Mouse (Mus musculus) layer of hippocampus, postnatal 10 days (tissue): ENCODE data around the gene Ccnk. TPM values are rescaled to one million over a fixed set of nuclear protein-coding genes. Genes with fewer than 3 reads are reported as not detected.

Experiments used
- DNase-seq, 2 experiments: peaks; one replicate each; pipeline ENCODE4 v3.0.0; 2021; ENCODE audit warnings: low spot score in 2 of 2
- long read RNA-seq: library from polyadenylated mRNA; stranded (forward); transcript quantifications from one replicate; pipeline ENCODE4 v2.0.0, GENCODE M21; 2023
- total RNA-seq, 2 experiments: library from RNA; stranded (reverse); gene quantifications; 2 replicates each; pipeline ENCODE4 v1.2.3; 2021

Gene Ccnk
- 10 to 100 TPM; 29.4 to 33.9 TPM for total RNA-seq
- long read RNA-seq, partial matches to known transcripts: 0 of 3 reads
- long read RNA-seq, other reads (novel, unspliced or antisense): 3 of 3 reads

DNA sequence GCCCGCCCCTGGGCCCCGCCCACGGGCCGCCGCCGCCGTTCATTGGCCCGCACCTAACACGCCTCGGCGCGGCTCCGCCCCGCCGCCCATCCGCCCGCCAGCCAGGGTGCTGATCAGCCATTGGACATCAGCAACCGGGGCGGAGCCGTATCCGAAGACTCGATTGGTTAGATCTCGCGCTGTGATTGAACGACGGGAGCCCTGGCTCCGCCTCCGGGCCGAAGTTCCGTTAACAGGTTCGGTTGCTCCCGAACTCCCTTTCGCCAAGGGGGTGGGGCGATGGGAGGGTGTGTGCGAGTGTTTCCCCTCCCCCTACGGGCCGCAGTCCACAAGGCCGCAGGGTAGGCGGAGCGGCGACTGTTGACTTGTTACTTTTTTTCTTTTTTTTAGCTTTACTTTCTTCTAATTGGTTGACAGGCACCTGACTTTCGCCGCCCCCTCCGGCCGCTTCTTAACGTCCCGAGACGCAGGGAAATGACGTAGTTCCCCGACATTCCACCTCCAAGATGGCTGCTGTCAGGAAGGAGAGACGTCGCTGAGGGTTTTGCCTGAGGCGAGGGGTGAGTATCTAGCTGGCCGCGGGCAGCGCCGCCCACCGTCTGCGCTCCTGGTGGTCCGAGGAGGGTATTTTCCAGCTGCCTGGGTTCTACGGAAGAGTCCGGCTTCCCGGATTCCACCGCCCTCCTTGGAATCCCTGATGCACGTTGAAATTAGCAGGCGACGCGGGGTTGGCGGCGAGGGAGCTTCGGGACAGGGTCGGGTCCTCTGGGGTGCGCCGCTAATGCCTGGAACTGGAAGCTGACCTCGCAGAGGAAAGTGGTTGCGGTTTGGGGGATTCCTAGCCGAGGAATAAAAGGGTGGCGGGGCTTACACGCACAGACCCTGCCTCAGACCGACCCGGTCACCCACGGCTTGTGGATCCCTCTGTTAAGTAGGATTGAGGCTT lies at the start of gene Ccnk:
Ccnk (plus strand) TSS at position 259 of the 946 bp plus-strand sequence.
- DNase-seq: peak; percentile 97 to 98

DNA sequence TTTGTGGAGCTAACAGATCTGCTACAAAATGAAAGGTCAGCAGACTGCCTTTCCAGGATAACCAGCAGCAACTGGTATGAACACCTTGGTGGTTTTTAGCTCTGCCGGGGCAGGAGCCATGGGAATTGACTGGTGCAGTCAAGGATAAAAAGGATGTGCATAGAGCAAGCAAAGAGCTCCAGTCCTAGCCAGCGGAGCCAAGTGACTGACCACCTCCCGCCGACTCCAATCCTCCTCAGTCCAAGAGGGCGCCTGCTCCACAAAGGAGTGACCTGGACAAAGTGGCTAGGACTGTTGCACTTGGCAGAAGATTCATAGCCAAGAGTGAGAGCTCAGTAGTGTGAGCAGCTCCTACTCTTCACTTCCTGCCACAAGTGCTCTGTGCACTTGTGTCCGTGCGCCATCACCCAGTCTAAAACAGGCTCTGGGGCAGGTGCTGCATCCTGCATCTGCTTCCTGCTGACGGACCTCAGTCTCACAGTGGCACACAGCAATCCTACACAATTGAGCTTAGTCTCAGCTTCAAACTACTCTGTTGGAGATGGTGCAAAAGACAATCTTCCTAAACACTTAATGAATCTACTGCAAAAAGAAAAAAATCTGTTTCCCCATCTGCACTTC lies 46.8 kb upstream of the Ccnk start:
- no peak for DNase-seq

DNA sequence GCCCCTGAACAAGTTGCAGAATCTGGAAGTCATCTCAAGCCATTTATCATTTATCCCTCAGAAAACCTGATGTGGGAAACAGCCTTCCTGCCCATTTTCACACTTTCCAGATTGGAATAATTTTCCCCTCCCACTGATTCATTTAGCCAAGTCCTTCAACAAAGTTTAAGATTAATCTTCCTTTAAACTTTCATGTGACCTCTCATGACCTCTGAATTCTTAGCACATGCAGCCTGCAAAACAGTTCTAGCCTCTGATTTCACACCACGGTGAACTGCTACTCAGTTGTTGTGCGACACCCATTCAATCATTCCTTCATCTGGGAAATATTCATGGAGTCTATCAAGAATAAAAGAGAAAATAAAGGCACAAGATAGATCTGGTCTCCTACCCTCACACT lies 46.2 kb upstream of the Ccnk start:
- DNase-seq: no peak

DNA sequence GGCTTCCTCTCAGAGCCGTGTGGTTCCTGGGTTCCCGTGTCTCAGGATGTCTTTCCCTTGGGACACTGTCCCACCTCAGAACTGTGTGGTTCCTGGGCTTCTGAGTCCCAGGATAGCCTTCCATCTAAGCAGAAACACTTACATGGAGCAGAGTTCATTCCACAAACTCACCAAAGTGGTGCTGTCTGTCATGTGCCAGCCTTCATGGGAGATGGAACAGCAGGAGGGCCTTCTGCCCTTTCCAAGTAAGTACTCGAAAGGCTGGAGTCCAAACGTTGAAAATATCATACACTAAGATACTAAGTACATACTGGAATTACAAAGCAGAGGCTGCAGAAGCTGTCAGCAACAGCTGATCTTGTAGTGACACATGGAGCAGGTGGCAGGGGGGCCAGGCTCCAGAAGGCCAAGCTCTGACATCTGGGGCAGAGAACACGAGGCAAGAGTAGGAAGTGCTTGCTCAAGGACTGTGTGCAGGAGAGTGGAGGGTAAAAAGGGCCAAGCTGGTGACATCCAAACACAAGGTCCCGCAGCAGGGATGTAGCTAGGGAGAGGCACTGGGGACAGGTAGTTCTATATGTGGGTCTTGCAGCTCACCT lies 43.7 kb upstream of the Ccnk start:
- peak in 1 of 2 experiments; percentile 19 for DNase-seq

DNA sequence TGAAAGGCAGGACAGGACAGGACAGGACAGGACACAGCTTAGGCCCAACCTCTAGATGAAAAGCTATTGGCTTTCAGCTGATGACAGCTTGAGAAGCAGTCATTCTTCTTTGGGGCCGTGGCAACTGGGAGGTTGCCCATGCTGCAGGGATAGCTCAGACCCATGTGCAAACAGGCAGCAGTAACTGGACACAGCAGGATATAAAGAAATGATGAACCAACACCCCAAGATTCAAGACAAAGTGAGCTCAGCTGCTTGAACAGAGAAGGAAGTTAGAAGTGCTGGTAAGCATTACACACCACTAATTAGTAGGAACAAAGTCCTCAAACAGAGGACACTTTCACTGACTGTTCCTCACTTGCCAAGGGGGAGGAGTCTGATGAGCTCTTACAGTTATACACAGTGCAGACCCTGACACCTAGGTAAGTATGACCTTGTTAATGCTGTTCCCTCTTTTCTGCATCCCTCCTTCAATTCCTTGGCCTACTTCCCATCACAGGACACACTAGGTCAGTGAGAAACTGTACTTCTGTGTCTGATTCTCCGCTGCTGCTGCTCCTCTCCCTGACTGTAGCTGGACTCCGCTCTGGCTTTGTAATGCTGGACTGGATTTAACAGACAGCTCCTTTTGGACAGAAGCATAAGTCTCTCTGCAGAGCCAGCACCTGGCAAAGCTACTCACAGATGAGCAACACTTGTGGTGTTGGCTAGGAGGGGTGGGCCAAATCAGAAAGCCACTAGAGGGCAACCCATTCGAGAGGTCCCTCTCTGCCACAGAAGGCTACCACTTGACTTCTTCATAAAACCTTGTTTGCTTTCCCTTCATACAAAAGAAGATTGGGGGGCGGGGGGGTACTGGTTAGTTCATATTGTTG lies 35.5 kb upstream of the Ccnk start:
- no peak for DNase-seq

DNA sequence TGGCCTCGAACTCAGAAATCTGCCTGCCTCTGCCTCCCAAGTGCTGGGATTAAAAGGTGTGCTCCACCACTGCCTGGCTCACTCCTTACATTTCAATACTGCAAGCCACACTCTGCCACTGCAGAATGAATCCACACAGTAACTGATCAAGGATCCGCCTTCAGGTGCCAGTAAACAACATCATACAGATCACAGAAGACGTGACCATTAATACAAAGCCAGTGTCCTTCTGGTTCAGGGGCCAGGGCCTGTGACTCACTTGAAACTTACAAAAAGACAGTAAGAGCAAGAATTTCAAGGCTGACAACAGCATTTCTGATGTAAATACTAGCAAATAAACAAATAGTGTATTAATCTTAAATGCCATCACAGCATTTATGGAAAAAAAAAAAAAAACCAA lies 34.2 kb upstream of the Ccnk start:
- DNase-seq: no peak

DNA sequence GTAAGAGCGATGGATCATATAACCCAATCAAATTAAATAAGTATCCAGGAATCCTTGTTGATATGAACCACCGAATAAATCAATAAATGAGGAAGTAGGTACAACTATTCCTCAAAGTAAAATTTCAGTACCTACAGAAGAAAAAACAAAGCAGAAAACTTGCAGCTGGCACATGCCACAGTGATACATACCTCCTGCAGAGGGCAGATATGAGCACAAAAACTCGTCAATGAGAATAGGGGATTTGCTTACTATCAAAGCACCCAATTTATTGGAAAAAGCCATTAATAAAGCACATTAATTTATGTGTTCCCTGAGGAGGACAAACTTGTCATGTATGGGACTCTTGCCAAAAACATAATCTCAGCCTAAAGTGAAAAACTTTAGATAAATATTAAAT lies 29.6 kb upstream of the Ccnk start:
- DNase-seq: no peak

DNA sequence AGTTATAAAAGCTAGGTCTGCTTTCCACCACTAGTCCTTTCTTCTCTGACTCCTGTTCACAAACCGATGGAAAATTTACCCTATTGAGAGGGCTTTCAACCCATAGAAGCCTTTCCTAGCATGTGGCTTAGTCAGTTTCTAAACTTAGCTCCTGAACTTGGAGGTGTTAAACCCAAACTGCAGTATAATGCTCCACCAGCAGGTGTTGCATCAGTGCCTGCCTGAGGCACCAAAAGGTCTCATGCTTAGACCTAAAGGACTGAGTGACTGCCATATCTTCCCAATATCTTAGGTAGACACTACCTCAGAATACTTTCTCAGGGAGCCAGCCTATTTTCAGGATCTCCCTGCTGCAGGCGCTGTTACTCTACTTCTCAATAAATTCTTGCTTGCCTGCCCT lies 26.6 kb upstream of the Ccnk start:
- no peak for DNase-seq

DNA sequence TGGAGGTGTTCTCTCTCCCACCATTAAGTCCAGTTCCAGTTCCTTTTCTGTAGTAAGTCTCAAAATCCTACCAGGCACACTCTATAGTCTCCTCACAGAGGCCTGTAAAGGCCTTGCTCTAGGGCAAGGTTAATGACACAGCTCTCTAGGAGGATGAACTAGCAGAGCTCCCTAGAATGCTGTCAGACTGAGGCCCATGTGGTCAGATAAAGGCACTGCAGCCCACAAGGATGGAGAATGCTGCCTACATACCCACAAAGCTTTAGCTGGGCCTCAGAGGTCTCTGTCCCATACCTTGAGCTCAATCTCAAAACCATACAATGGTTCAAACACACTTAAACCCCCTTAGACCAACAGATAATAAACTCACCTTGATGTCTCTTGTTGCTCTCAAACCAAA lies 19.5 kb upstream of the Ccnk start:
- DNase-seq: no peak

DNA sequence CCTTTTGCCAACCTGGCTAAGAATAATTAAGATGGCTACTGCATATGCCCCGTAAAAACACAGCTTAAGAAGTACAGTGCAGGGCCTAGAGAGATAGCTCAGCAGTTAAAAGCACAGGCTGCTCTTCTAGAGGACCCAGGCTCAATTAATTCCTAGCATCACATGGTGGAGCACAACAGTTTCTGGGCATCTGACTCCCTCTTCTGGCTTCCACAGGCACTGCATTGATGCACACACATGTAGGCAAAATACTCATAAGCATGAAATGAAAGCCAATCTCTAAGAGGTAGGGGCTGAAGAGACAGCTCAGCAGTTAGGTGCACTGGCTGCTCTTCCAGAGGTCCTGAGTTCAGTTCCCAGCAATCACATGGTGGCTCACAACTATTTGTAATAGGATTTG lies 17.3 kb upstream of the Ccnk start:
- peak; percentile 50 to 58 for DNase-seq

DNA sequence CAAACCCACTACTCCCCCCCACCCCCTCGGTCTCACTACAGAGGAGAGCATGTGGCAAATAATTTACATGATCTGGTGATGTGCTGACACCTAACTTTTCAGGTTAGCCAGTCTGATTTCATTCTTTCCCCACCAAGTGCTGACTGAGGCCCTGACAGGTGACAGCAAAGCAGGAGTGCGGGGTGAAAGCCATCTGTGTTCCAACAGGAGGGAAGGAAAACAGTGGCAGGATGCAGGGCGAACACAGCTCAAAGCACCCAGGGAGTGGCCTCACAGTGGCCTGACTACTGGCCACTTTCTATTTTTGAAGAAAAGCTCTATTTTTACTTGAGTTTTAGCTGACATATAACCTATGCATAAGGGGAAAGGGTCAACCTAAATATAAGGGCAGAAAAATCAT lies 15.7 kb upstream of the Ccnk start:
- no peak for DNase-seq

DNA sequence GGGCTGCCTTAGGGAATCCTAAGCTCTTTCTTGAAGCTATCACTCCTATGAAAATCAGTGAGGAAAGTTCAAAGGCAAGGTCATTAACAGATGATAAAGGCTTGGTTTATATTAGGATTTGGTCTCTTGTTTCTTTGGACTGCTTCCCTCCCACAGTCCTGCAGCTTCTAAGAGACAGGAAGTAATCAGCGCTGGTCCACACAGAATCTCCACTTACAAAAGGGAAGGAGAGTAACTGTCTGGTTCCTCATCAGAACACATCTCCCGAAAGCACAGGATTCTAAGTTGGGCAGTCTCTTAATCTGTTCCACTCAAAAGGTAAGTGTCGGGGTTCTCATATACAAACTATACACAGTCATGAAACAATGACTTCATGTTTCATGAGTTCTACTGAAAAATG lies 10.5 kb upstream of the Ccnk start:
- no peak for DNase-seq

DNA sequence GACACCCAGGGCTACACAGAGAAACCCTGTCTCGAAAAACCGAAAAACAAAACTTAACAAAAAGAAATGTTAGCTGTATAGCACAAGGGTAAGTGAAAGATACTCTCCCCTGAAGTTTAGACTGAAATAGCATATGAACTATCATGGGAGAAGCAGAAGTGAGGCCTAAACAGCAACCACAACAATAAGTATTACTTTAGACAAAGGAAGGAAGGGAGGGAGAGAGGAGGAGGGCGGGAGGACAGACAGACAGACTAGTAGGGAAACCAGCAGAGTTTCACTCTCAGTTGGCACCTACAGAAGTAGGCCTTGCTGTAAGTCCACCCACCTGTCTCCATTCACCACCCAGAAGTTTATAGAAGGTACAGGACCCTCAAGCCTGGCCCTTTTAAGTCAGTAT lies 8.9 kb upstream of the Ccnk start:
- no peak for DNase-seq

DNA sequence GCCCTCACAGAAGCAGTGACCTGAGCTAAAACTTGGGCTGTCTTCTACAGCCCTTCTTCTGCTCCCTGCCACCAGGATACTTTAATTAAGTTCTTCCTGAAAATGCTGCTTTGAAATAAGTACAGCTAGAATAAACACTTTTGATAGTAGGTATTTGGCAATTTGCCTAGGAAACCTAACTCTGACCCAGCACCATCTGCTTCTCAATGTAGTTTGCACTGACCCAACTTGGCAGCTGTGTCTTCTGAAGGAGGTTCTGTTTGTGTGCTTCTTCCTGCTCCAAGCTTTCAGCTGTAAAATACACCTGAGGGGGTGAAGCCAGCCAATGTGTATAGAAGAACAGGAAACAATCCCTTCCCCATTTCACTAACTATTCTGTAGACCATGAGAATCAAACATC lies 8.0 kb upstream of the Ccnk start:
- no peak for DNase-seq

DNA sequence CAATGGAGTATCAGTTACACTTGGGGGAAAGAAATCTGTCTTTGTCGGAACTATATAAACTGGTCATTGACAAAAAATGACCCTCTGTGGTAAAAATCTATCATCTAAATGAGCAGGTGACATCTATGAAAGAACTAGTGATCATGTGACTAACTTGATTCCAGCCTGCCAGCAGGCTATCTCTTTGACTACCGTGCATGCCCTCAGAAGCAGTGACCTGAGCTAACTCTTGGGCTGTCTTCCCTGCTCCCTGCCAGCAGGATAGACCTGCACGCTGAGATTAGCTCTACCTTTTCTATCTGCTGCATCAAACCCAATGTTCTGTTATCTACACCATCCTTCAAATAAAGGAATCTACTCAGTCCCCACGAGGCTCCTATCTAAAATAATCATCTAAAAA lies 6.7 kb upstream of the Ccnk start:
- no peak for DNase-seq

DNA sequence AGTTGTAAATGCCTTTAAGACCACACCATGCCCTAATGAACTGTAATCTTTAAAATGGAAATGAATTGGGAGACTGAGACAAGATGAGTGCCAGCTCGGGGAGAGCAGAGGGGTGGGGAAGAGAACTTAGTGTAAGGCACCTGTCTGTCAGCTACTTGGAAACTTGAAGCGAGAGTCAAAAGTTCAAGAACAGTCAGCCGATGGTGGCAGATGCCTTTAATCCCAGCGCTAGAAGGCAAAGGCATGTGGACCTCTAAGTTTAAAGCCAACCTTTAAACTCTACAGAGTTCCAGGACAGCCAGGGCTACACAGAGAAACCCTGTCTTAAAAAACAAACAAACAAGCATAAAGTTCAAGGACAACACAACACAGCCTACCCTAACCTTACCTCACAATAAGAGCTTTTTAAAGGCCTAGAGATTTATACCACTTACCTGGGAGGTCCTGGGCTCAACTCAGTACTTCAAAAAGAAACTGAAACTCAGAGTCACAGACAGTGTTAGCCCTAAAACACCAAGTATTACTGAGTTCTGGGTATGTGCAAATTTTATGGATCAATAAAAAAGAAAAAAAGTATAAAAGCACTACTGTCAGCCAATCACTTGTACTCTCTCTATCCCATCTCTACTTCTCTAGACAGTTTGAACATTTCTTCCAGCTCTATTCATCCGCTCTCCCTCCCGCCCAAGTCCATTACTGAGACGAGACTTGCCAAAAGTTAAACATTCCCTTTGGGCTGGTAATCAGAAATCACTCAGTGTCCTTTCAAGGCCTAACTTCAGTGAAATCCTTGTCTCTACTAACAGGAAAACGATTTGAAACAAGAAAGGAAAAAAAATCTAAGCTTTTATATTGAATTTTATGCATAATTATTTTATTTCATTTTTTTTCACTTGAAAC lies 4.5 kb upstream of the Ccnk start:
- no peak for DNase-seq

DNA sequence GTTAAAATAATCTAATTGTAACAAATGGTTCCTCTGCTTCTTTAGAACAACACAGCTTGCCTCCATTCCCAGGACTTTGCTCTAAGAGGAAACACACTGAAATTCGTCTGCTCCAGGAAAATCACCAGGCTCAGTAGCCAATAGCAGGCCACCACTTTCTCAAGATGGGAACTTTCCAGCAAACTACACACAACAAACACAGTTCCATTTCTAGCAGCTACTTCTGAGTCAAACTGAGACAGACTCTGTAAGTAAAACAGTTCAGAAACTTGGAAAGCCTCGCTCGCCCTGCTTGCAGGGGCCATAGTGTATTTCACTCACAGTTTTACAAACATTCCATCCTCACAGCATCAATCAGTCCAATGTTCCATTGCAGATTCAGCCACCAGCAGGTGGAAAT lies 3.0 kb upstream of the Ccnk start:
- no peak for DNase-seq

DNA sequence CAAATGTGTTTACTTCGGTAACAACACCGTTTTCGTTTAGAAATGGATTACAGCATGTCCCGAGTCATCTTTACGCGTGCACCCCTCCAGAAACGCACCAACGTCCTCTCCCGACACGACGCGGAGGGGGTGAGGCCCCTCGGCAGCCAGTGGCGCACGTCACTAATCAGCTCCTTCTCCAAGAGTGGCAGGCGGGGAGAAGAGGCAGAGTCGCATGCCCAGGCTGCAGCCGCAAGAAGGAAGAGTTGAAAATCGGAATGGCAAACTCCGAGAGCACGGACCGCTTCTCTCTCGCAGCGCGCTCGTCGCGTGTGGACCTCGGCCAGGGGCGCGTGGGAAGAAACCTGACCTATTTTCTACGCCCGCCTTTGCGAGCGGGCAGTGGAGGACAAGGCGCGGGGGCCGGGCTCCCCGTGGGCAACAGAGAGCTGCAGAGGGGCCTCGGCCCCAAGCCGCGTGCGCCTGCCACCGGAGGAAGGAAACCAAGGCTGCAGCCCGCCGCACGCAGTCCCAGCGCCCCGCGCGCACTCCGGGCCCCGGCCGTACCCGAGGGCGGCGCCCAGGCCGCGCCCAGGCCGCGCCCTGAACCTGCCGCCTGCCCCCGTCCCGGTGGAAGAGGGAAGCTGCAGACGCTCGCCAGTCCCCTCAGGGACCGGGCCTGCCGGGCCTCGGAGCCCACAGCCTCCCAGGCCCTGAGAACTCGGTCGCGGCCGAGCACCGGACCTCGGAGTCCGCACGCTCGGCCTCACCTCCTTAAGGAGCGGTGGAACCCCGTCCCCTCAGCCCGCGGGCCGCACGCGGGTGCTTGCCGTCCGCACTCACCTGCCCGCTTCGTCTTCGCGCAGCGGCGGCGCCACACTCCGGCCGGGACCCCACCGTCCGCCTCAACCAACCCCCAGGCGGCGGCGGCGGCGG lies 791 bp upstream of the Ccnk start:
- DNase-seq: peak; percentile 61 to 71

DNA sequence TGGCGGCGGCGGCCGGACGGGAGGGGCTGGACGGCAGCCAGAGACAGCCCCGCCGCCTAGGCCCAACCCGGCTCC lies 296 bp upstream of the Ccnk start, which contains the start of gene Setd3:
Setd3 (minus strand) TSS at position 69 of the 75 bp plus-strand sequence.
- no peak for DNase-seq

DNA sequence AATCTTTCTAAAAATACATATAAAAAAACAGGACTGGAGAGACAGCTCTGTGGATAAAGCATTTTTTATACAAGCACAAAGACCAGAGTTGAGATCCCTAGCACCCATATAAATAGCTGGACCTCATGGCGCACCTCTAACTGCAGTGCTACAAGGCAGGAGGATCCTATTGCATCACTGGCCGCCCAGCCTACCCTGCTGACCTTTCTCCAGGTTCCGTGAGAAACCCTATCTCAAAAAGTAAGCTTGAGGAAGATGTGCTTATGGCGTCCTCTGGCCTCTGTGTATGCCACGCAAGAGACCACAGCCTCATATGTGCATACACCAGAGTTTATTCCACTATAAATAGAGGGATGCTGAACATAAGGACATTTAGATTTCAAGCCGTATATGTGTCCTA lies 2.3 kb downstream of the Ccnk start:
- DNase-seq: no peak
